Mouse (Mus musculus) cortical plate, adult 2 months (tissue): ENCODE measurements around the gene Gm12790.
"Not testable (repeated sequence)": the region's sequence is repeated elsewhere in the genome, so short reads cannot be mapped to it uniquely, and the experiment has no call there.

ENCODE experiments used
- CTCF ChIP-seq: fragments of 200-500 bp; IDR thresholded peaks from 2 replicates; pipeline ENCODE4 v1.5.1; 2011; ENCODE audit warnings: mild to moderate bottlenecking, control low read depth, low read length; ENCODE audit not compliant: insufficient read depth; ENCODE audit errors: extremely low read depth
- POLR2A ChIP-seq: fragments of 200-500 bp; IDR thresholded peaks from 2 replicates; pipeline ENCODE4 v1.6.1; 2011; ENCODE audit warnings: mild to moderate bottlenecking, low read length, control low read depth; ENCODE audit not compliant: insufficient read depth; ENCODE audit errors: extremely low read depth

DNA sequence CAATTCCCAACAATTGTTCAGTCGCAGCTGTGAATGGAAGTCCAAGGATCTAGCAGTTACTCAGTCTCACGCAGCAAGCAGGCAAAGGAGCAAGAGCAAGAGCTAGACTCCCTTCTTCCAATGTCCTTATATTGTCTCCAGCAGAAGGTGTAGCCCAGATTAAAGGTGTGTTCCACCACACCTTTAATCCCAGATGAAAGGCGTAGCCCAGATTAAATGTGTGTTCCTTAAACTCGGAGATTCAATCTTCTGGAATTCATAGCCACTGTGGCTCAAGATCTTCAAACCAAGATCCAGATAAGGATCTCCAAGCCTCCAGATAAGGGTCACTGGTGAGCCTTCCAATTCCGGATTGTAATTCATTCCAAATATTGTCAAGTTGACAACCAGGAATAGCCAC, at the start of gene Gm12790:
- TF ChIP-seq CTCF, POLR2A: not testable (repeated sequence)
